Mouse (Mus musculus): ENCODE measurements at regions not wholly inside any gene's neighbourhood (a gene's known extent, or its start where the extent isn't known, plus 50 kb on each side); places are given as distances from the start of the nearest gene placed in this dataset.

DNA sequence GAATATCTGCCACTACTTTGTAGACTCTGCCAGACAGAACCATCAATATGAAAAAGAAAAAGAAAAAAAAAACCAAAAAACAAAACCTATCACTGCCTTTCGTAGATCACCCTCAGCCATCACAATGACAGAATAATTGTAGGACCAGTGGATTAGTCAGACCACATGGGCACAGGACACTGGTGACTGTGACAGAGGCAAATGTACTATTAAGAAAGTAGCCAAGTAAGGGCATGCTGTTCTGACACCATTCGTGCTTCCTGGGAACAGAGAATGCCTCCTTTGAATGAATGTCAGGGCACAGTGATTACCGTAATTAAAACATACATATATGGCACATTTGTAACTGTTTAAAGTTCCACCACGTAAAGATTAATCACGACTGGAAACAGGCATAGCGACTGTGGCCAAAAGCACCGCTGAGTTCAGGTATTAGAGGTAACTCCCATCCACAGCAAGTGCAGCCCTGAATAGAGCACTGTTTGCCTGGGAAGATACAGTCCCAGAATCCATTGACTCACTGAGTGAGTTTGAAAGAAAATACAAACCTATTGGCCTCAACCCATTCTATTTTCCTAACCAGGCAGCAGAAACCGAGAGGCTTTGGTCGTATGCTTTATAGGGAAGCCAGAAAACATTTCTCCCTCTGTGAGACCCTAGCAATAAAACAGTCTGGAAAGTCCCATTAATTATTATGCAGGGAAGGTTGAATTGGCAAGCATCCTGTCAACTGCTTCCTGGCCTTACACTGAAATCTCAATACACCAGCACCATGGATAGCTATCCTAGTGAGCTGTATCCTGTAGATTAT lies 312.2 kb upstream of the Itga1 start:
- Histone ChIP-seq H3K9ac (no peak overlapping the region), H3K36me3 (no peaks in the 10 kb centered on the region), H3K4me2 (no peak overlapping the region), H3K27me3 (replicated peaks) (no peaks in the 10 kb centered on the region), H3K4me3 (replicated peaks) (no peak overlapping the region), H3K9me3 (no peaks in the 10 kb centered on the region), H3K27ac (no peak overlapping the region), H3K4me1 (no peaks in the 10 kb centered on the region)
- ATAC-seq (ENCODE audit: insufficient read depth, low FRiP score, low read depth), result no peak
- WGBS, result 68% methylated on average over 9 of the region's 9 CpGs

DNA sequence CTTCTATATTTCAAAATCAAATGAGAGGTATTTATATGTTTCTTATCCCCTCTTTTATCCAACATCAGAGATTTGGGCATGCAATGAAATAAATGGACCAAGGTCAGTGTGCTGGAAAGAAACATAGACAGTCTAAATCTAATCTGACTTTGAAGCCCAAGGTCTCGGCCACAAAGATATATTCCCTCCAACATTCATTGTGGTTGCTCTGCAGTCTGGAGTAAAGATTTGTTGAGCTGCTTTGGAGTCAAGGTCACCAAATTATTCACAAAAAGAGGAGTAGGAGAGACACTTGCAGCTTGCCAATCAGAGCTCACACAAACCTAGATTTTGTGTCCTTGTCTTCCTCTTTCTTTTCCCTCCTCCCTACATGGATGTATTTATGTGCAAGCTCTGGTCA lies 304.2 kb upstream of the Itga1 start:
- no peaks in the 10 kb centered on the region for H3K4me1 ChIP-seq
- no peaks in the 10 kb centered on the region for H3K9me3 ChIP-seq
- no peak for ATAC-seq (ENCODE audit: insufficient read depth, low FRiP score, low read depth)
- WGBS, result 82% methylated on average over 1 of the region's 1 CpGs
- H3K4me3 ChIP-seq (replicated peaks), result no peak overlapping the region
- H3K27ac ChIP-seq, result no peak overlapping the region
- no peak overlapping the region for H3K9ac ChIP-seq
- no peaks in the 10 kb centered on the region for H3K36me3 ChIP-seq
- no peaks in the 10 kb centered on the region for H3K27me3 ChIP-seq (replicated peaks)
- no peak overlapping the region for H3K4me2 ChIP-seq

DNA sequence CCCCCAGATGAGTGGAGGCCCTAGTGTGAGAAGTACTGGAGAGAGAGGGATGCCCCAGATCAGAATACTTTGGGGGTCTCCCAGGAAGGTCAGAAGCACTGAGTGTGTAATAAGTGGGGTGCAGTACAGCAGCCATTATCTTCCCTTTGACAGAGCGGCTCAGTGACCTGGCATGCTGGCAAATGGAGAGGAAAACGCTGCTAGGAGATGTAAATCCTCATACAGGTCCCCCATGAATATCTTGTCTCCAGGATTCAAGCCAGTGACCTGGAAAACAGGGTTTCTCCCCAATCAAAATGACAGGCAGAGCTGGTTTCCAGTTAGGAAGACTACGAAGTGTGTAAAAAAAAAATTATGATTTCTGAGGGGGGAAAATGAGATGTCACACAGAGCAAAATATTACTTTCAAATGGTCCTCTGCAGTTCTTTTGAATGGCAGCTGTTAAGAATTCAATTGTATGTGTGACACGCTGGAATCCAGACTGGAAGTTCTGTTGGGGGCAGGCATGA lies 299.0 kb upstream of the Itga1 start:
- ATAC-seq (ENCODE audit: insufficient read depth, low FRiP score, low read depth), result no peak
- no peaks in the 10 kb centered on the region for H3K4me1 ChIP-seq
- 78% methylated on average over 4 of the region's 4 CpGs for WGBS

DNA sequence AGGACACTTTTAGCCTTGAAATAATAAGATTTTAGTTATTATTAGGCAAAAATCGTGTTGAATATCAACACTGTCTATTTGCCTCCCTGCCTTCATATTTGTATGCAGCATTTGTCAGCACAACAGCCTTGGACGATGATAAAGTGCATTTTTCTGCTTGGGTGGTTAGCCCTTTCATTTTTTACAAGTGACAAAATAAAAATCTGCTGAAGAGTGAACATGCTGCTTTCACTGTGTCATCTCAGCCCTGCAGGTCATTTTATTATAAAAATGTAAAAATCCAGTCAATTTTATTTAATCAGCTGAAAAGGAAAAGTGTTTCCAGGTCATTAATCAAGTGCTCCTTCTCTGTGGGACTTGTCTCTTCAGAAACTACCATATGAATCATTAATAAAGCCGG lies 277.9 kb upstream of the Itga1 start:
- no peak overlapping the region for H3K27ac ChIP-seq

More for the DNA sequence above, 299.0 kb upstream of the Itga1 start:
- H3K27ac ChIP-seq, result no peak overlapping the region
- H3K36me3 ChIP-seq, result no peaks in the 10 kb centered on the region
- H3K27me3 ChIP-seq (replicated peaks), result no peaks in the 10 kb centered on the region
- H3K9ac ChIP-seq, result no peak overlapping the region
- no peaks in the 10 kb centered on the region for H3K9me3 ChIP-seq
- H3K4me2 ChIP-seq, result no peak overlapping the region
- no peak overlapping the region for H3K4me3 ChIP-seq (replicated peaks)

DNA sequence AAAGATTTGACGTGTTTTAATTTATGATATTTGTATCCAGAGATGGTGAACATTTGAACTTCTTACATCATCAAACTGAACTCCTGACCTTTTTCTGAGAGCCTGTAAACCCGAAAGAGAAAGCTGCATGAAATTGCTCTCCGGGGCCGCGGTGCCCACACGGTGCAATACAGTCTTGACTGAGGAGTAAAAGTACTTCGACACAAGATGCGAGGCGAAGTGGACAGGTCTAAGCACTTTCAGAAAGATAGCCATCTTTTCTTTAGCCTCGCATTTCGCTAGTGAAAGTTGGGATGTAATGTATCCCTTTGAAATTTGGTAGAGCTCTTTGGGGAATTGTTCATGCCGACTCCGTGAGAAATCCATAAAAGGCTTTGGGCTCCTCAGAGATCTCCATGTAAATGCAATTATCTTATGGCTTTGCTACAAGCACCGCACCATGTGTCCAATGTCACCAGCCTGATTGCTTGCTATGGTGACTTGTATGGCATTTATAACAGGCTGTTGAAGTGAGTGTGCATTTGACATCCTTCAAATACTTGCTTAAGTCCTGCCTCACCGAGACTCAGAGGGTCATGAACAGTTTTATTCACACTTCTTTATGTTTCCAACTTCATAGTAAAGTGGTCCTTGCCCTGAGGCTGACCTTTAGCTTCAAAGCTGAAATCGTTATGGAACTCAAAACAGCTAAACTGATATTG lies 274.6 kb upstream of the Itga1 start:
- no peak overlapping the region for H3K27ac ChIP-seq
- no peak overlapping the region for H3K4me3 ChIP-seq (replicated peaks)
- no peaks in the 10 kb centered on the region for H3K9me3 ChIP-seq
- H3K4me1 ChIP-seq, result no peaks in the 10 kb centered on the region
- H3K36me3 ChIP-seq, result no peaks in the 10 kb centered on the region
- no peaks in the 10 kb centered on the region for H3K27me3 ChIP-seq (replicated peaks)
- H3K9ac ChIP-seq, result no peak overlapping the region
- no peak overlapping the region for H3K4me2 ChIP-seq
- ATAC-seq (ENCODE audit: insufficient read depth, low FRiP score, low read depth), result no peak
- 74% methylated on average over 16 of the region's 16 CpGs for WGBS

More for the DNA sequence above, 277.9 kb upstream of the Itga1 start:
- Histone ChIP-seq H3K9me3 (no peaks in the 10 kb centered on the region), H3K4me2 (no peak overlapping the region), H3K4me3 (replicated peaks) (no peak overlapping the region), H3K27me3 (replicated peaks) (no peaks in the 10 kb centered on the region), H3K4me1 (no peaks in the 10 kb centered on the region), H3K36me3 (no peaks in the 10 kb centered on the region), H3K9ac (no peak overlapping the region)
- WGBS, result 48% methylated on average over 3 of the region's 3 CpGs
- no peak for ATAC-seq (ENCODE audit: insufficient read depth, low FRiP score, low read depth)

DNA sequence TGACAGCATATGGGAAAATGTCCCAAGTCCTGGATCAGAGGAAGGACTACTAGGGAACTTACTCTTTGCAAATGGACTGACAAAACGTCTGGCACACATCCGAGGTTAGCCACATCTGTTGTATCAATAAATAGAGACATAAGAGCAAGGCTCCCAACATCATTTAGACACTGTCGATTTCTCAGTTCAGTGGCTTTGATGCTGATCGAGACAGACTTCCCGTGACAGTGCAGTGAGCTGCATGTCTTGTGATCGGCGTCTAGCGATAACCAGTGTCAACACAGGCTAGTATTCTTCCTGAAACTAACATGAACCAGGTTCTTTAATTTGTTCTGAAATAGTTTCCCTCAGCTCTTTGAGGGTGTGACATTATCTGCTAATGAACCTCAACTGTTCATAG lies 259.7 kb upstream of the Itga1 start:
- no peak overlapping the region for H3K27ac ChIP-seq
- no peaks in the 10 kb centered on the region for H3K9me3 ChIP-seq
- H3K4me3 ChIP-seq (replicated peaks), result no peak overlapping the region
- H3K36me3 ChIP-seq, result no peaks in the 10 kb centered on the region
- H3K9ac ChIP-seq, result no peak overlapping the region
- H3K4me2 ChIP-seq, result no peak overlapping the region
- no peaks in the 10 kb centered on the region for H3K4me1 ChIP-seq
- H3K27me3 ChIP-seq (replicated peaks), result no peaks in the 10 kb centered on the region
- 77% methylated on average over 8 of the region's 8 CpGs for WGBS
- ATAC-seq (ENCODE audit: insufficient read depth, low FRiP score, low read depth), result no peak

DNA sequence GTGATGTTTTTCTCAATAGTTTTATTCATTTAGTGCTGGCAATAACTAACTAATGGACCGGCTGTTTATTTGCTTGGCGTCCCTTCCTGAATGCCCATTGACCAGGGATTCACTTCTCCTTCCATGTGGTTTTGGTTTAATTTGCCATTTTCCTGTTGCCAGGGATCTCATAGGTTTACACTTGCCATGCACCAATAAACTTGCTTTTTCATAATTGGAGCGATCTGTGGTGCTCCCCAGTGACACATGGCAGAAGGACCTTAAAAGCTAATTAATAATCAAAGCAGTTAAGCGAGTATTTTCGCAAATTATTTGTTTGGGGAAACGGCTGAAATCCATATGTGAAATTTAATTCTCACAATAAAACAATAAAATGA lies 245.2 kb upstream of the Itga1 start:
- H3K27me3 ChIP-seq (replicated peaks), result no peaks in the 10 kb centered on the region
- H3K9ac ChIP-seq, result no peak overlapping the region
- WGBS, result 58% methylated on average over 6 of the region's 6 CpGs
- H3K27ac ChIP-seq, result no peak overlapping the region
- peak overlapping the region; percentile 6 for H3K4me3 ChIP-seq (replicated peaks)
- no peaks in the 10 kb centered on the region for H3K9me3 ChIP-seq
- no peaks in the 10 kb centered on the region for H3K36me3 ChIP-seq
- no peaks in the 10 kb centered on the region for H3K4me1 ChIP-seq
- H3K4me2 ChIP-seq, result peak overlapping the region; percentile 45
- ATAC-seq (ENCODE audit: insufficient read depth, low FRiP score, low read depth), result no peak

DNA sequence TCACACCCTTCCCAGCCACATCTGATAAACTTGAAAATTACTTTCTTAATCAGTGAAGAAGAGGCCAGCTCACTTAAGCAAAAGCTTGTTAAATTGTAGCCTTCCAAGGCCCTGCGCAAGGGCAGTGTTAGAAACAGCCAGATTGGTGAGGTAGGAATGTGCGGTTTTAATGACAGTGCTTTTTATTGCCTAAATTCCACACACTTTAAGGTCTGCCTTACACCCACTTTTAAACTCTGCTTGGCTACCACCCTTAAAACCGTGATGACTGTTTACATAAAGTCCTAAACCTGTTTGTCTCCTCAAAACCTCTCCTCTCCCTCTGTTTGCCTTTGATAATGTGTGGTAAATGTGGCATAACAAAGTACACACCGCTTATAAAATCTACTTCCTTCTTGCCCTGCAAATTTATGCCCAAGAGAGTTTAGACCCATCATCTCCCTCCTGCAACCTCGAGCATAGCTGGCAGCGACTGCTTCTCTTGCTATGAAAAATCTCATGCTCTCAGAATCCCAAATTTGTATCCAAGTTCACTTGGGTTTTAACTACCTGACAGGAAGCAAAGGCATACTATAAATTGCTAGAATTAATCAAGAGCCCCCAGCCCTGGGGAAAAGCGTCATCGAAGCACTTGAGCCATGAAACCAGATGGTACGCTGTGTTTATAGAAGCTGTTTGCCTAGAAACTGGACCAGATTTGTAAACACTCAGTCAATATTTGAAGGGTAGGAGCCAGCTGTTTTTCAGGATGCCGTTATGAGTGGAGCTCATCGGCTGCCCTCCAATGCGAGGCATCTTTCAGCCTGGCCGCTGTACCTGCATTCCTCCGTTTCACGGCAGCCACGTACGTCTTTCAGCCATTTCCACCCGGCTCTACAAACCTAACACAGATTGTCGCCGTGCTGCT lies 244.6 kb upstream of the Itga1 start:
- H3K4me2 ChIP-seq, result peak overlapping the region; percentile 45
- no peaks in the 10 kb centered on the region for H3K9me3 ChIP-seq
- H3K4me3 ChIP-seq (replicated peaks), result peak overlapping the region; percentile 6
- no peak overlapping the region for H3K9ac ChIP-seq
- ATAC-seq (ENCODE audit: insufficient read depth, low FRiP score, low read depth), result peak; percentile 53; the same call in 1 of the 2 replicates
- no peak overlapping the region for H3K27ac ChIP-seq
- 25% methylated on average over 20 of the region's 20 CpGs for WGBS
- no peaks in the 10 kb centered on the region for H3K4me1 ChIP-seq
- H3K36me3 ChIP-seq, result no peaks in the 10 kb centered on the region
- no peaks in the 10 kb centered on the region for H3K27me3 ChIP-seq (replicated peaks)

DNA sequence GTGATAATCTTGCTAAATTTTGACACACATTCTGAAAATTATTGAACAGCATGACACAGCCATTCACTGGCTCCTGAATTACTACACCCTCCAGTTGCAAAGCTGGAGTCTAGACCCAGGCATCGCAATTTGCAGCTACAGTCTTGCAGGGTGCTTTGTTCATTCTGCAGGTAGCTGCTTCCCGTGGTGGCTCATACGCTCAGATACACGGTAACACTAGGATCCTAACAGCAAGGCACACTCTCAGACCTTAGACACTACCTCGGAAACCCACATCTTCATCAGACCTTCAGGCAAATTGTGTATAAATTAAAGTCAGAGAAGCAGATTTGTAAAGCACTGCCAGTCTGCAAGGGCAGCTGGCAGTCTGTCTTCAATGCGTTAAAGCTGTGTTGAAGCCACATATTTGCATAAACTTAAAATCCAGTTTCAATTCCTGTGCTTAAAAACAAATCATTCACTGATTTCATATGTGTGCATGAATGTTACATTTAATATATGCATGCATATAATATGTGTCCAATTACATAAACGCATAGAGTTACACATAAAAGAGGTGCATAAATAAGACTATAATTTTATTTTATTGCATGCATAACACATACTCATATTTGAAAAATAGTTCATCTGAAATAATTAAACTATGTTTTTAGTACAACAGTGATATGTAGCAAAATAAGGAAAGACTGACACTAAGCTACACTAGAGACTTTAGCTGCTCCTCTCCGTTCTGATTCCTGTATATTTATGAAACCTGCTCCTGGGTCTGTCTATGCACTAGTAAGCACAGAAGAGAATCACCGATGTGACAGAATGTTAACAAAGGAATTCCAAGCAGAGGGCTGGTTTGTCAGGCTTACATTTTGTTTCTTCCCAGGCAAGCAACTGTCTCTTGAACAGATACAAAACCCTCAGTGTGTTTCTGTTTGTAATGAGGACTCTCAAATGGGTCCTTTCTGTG lies 227.5 kb upstream of the Itga1 start:
- Histone ChIP-seq H3K4me2 (no peak overlapping the region), H3K27me3 (replicated peaks) (no peaks in the 10 kb centered on the region), H3K9ac (no peak overlapping the region), H3K4me1 (no peaks in the 10 kb centered on the region), H3K9me3 (no peaks in the 10 kb centered on the region), H3K4me3 (replicated peaks) (no peak overlapping the region), H3K27ac (no peak overlapping the region), H3K36me3 (no peaks in the 10 kb centered on the region)
- WGBS, result 75% methylated on average over 9 of the region's 9 CpGs
- ATAC-seq (ENCODE audit: insufficient read depth, low FRiP score, low read depth), result no peak

DNA sequence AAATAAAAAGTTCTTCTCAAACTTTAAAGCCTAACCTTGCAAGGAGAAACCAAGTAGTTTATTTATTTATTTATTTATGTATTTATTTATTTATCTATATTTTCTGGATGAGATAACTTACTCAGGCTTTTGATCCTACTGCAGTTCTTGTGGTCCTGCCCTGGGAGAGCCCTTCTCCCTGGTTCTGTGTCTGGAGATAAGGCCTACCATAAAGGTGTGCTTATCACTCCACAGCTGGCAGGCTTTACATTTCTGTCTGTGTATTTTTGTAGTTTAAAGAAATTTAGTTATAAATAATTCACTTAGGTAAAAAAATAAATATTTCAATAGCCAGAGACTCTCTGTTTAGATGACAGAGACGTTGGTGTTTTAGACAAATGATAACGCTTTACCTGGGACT lies 224.5 kb upstream of the Itga1 start:
- Histone ChIP-seq H3K4me2 (no peak overlapping the region), H3K36me3 (no peaks in the 10 kb centered on the region), H3K9me3 (no peaks in the 10 kb centered on the region), H3K4me3 (replicated peaks) (no peak overlapping the region), H3K9ac (no peak overlapping the region), H3K27ac (no peak overlapping the region), H3K4me1 (no peaks in the 10 kb centered on the region), H3K27me3 (replicated peaks) (no peaks in the 10 kb centered on the region)
- ATAC-seq (ENCODE audit: insufficient read depth, low FRiP score, low read depth), result peak; percentile 70; the same call in 1 of the 2 replicates
- 74% methylated on average over 2 of the region's 2 CpGs for WGBS

DNA sequence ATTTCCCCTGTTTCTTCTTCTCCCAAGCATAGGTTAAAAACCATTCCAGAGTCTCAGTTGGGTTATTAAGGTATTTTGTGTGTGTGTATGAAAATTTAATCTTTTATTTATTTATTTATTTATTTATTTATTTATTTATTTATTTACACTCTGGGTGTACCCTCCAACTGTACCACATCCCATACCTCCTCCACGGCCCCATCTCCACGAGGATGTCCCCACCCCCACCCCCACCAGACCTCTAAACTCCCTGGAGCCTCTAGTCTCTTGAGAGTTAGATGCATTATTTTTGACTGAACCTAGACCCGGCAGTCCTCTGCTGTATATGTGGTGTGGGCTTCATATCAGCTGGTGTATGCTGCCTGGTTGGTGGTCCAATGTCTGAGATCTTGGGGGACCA lies 214.9 kb upstream of the Itga1 start:
- no peak overlapping the region for H3K4me3 ChIP-seq (replicated peaks)
- no peak for ATAC-seq (ENCODE audit: insufficient read depth, low FRiP score, low read depth)
- no peaks in the 10 kb centered on the region for H3K27me3 ChIP-seq (replicated peaks)
- H3K36me3 ChIP-seq, result no peaks in the 10 kb centered on the region
- H3K9me3 ChIP-seq, result no peaks in the 10 kb centered on the region
- H3K4me1 ChIP-seq, result no peaks in the 10 kb centered on the region
- H3K9ac ChIP-seq, result no peak overlapping the region
- WGBS, result 78% methylated on average over 3 of the region's 3 CpGs
- no peak overlapping the region for H3K27ac ChIP-seq
- no peak overlapping the region for H3K4me2 ChIP-seq
